Comparison of ENCODE assay signal across 8 mouse cellular contexts in genomic region chr16:13371740-13372287, GRCm38 (mm10).
DNase-seq lines count a peak whose midpoint lies in the region; ATAC-seq and TF ChIP-seq lines count a peak whose summit lies in the region.

No protein-coding gene starts in this region.

- TF ChIP-seq POLR2A in cortical plate, adult 2 months (IDR thresholded peaks at IDR 0.05; ENCODE audit: extremely low read depth, insufficient read depth, low read length): no peak

- intact Hi-C loops in gastrocnemius, adult 2 months (cut with DNase I): no loop called here

- H3K27ac ChIP-seq in cortical plate, adult 2 months (ENCODE audit: insufficient read depth, low read length): peak overlapping the region; percentile 2; the same call in 1 of the 2 replicates
- H3K27ac ChIP-seq in gastrocnemius, adult 2 months: peak overlapping the region; percentile 85
- H3K27ac ChIP-seq in hindbrain, embryonic 14.5 days: no peak overlapping the region

- H3K4me2 ChIP-seq in hindbrain, embryonic 14.5 days (replicated peaks): no peak overlapping the region; the same call in 1 of the 2 replicates

- H3K4me1 ChIP-seq in cortical plate, adult 2 months (ENCODE audit: control insufficient read depth, insufficient read depth, low read length): peaks cover 21% of the 10 kb centered on the region
- peaks cover 13% of the 10 kb centered on the region; the same call in 1 of the 2 replicates for H3K4me1 ChIP-seq in hindbrain, embryonic 14.5 days (replicated peaks; ENCODE audit: control insufficient read depth, insufficient read depth, low read length)

- H3K36me3 ChIP-seq in hindbrain, embryonic 14.5 days (replicated peaks; ENCODE audit: control insufficient read depth, insufficient read depth): no peaks in the 10 kb centered on the region; the same call in 1 of the 2 replicates

- TF ChIP-seq CTCF in cortical plate, adult 2 months (IDR thresholded peaks at IDR 0.05; ENCODE audit: extremely low read depth, insufficient read depth, low read length): no peak
- no peak for TF ChIP-seq CTCF in gastrocnemius, adult 2 months (IDR thresholded peaks at IDR 0.05)

- H3K9ac ChIP-seq in hindbrain, embryonic 14.5 days: no peak overlapping the region

- 26% methylated on average over 11 of the region's 11 CpGs for WGBS in hindbrain, embryonic 14.5 days

- no peak overlapping the region for H3K4me3 ChIP-seq in cortical plate, adult 2 months (ENCODE audit: insufficient read depth, low read length)
- H3K4me3 ChIP-seq in gastrocnemius, adult 2 months: peak overlapping the region; percentile 39
- H3K4me3 ChIP-seq in hindbrain, embryonic 14.5 days (replicated peaks; ENCODE audit: low read length): no peak overlapping the region

- DNase-seq in adrenal gland, adult (ENCODE audit: inconsistent age in 2 of 2, low spot score in 1 of 2): peak; percentile 94 to 98
- DNase-seq in gastrocnemius, adult 2 months: peak; percentile 95
- peak; percentile 79 for DNase-seq in hindbrain, embryonic 14.5 days (ENCODE audit: low spot score)
- peak; percentile 73 for DNase-seq in left cerebral cortex, adult 11 months (ENCODE audit: low spot score)
- DNase-seq in lung, postnatal 14 days: peak; percentile 85
- DNase-seq in retina, postnatal 7 days (ENCODE audit: low read depth, low spot score): peak; percentile 33
- DNase-seq in T-cell, adult 2 months (ENCODE audit: low spot score): no peak

- H3K27me3 ChIP-seq in hindbrain, embryonic 14.5 days (ENCODE audit: control insufficient read depth, insufficient read depth, low read length): no peaks in the 10 kb centered on the region

- no peaks in the 10 kb centered on the region for H3K9me3 ChIP-seq in hindbrain, embryonic 14.5 days (ENCODE audit: control insufficient read depth, low read length)

- ATAC-seq in hindbrain, embryonic 14.5 days (ENCODE audit: low FRiP score): peak; percentile 81
